Mouse (Mus musculus) bone marrow macrophage, adult 2 months (primary cell): ENCODE measurements around the gene Lcmt2.

Source experiments
- CTCF ChIP-seq: IDR thresholded peaks from 2 replicates; pipeline ENCODE4 v1.5.1; 2012; ENCODE audit warnings: low read depth, mild to moderate bottlenecking, low read length, moderate library complexity
- POLR2A ChIP-seq: IDR thresholded peaks from 2 replicates; pipeline ENCODE4 v1.6.1; 2012; ENCODE audit warnings: mild to moderate bottlenecking, low read depth, low read length, borderline replicate concordance

GRCm38 (mm10) chr2:121139266-121140017, 1.0 kb downstream of the Lcmt2 start:
- no peak for TF ChIP-seq POLR2A
- TF ChIP-seq CTCF, result no peak
